Mouse (Mus musculus) spleen, postnatal 10 days (tissue): ENCODE measurements around the gene Ribc2.

Experiments used
- DNase-seq, 2 experiments: peaks; one replicate each; pipeline ENCODE4 v3.0.0; 2021 to 2022; ENCODE audit warnings: low spot score in 2 of 2

Ribc2 gene

DNA sequence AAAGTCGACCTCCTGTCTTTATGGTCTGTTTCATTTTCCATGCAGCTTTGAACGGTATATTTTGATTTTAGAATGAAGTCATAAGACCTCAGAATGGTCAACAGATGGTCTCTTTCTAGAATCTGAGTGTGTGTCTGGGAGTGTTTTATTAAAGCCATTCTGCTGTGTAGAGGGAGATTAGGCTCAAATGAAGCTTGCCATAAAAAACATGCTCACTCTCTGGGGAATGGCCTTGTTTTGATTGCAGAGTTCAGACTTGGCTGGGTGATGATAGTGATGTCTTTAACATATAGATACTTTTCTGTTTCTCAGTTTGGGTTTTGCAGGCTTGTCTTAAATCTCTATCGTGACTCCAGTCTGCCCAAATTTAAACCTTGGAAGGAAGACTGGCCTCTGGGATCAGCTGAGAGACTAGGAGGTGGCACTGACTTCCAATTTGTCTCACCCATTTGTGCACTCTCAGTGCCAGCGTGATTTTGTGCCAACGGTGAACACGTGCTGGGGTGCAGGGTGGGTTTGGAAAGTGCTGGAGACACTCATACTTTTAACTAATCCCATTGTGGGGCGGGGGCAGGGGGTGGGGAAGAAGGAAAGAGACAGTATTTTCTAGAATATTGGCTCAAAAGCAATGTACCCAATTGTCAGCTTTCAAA is 47.8 kb downstream of the Ribc2 start:
- DNase-seq = no peak

DNA sequence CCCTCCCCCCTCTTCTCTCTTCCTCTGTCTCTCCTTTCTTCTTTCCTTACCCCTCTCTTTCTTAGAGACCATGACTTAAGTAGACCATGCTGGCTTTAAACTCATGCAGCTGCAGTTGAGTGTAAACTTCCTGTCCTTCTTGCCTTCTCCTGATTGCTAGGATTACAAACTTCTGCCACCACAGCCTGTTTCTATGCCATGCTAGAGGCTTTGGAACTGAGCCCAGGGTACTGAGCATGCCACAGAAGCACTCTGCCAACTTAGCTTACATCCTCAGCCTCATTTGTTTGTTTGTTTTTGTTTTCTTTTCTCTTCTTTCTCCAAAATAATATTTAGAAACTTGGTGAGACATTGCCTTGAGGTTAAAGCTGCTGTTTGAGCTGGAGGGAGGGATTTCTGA is 48.5 kb downstream of the Ribc2 start:
- no peak for DNase-seq

DNA sequence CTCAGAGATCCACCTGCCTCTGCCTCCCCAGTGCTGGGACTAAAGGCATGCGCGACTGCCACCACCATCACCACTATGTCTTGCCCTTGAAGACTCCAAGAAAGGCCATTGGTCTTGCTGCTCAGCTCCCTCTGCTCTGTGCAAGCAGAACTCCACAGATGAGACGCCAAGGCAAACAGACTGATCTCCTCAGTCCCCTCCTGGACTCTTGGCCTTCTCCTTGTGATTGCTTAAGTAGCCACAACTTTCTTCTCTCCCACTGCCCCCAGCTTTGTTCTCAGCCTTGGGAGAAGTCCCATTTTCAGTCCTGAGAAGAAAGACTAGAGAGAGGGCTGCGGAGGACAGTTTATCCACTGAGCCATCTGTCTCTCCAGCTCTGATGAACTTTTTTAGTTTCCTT is 50.2 kb downstream of the Ribc2 start:
- no peak for DNase-seq

DNA sequence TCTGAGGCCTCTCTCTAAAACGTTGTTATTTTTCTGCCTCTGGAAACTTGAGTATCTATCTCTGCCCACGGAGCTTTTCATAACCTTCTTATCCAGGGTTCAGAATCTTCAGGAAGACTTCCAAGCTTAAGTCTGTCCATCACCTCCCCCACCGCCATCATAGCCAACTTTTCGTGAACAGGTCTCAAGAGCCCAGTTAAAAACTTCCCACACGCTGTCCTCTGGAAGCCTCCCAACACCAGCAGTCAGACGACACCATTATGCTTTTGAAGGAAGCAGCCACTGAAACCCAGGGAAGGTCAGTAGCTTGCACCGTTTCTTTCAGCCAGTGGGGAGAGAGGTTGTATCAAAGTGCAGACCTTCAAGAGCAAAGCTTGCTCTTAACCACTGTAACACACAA is 55.0 kb downstream of the Ribc2 start:
- DNase-seq = no peak

DNA sequence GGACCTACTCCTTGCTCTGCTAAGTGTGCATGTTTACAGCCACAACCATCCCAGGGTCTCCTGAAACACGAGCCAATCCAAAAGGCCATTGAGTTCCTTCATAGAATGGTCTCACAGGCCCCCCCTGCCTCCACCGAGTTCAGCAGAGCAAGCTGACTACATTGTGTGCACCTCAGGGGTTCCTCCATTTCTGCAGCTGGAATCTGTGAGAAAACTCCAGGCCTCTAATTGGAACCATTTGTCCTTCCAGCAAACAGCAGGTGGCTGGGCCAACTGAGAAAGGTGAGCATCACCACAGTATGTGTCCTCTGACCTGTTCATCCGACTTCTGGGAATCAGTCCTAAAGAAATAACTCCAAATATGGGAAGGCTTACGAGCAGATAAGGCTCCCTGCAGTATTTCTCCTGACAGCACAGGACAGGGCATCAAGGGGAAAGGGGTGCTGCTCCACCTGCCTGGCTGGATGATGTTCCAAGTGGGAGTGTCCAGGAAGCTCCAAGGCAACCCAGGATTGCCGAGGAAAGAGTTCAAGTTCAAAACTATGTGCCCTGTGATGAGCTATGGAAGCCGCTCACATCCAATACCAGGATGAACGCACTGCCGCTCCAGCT is 56.4 kb downstream of the Ribc2 start:
- no peak for DNase-seq
